Mouse (Mus musculus): Measurements from ENCODE around the gene Il20rb.

GRCm38 (mm10) chr9:100522029-100522428 is 35.4 kb upstream of the Il20rb start:
- TF ChIP-seq TCF12 (IDR thresholded peaks at IDR 0.05; ENCODE audit: low read depth, low read length), result no peak
- no peak for TF ChIP-seq CTCF (IDR thresholded peaks at IDR 0.05 in 2 of 3, conservative IDR thresholded peaks at IDR 0.05 in 1 of 3; ENCODE audit: control insufficient read depth in 1 of 3, insufficient read depth in 1 of 3, low read depth in 2 of 3, low read length in 3 of 3, poor library complexity in 1 of 3, severe bottlenecking in 1 of 3)
- TF ChIP-seq JUND (IDR thresholded peaks at IDR 0.05; ENCODE audit: low read depth, low read length), result no peak
- no peak for TF ChIP-seq NELFE (IDR thresholded peaks at IDR 0.05; ENCODE audit: low read depth, low read length)
- TF ChIP-seq HCFC1 (IDR thresholded peaks at IDR 0.05; ENCODE audit: low read depth, low read length), result no peak
- no peak for TF ChIP-seq GATA1 (IDR thresholded peaks at IDR 0.05; ENCODE audit: low read depth, low read length)
- TF ChIP-seq GABPA (IDR thresholded peaks at IDR 0.05; ENCODE audit: low read depth, low read length), result no peak

Measured in MEL (cell line).